Mouse (Mus musculus): ENCODE measurements around the gene Olfr1220.

DNA sequence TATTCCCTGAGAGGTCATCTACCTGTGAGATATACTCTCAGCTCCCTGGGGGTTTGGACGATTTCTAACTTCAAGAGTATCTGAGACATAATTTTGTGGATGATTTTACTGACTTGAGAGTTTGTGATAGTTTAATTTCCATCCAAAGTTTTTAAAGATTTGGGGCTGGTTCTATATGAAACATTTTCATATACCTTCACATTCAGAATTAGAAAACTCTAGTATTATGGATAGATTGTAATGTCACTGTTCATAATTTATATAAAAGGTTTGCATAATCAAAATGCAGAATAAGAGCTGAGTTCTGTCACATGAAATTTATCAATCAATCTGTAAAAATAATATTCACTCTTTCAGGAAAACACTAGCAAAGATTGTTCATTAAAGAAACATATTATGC is 44.8 kb upstream of the Olfr1220 start, which contains the start of gene Olfr1223:
- TF ChIP-seq CTCF (IDR thresholded peaks at IDR 0.05; ENCODE audit: low read depth, low read length) (no peak), POLR2A (IDR thresholded peaks at IDR 0.05; ENCODE audit: insufficient read depth, low read length) (no peak), EP300 (IDR thresholded peaks at IDR 0.05; ENCODE audit: insufficient read depth, low read depth, low read length) (no peak)
